Mouse (Mus musculus) thymus, postnatal 25 days (tissue): ENCODE results near the gene Slc25a11.

Experiments used
- DNase-seq: peaks from one replicate; pipeline ENCODE4 v3.0.0; 2022

Gene Slc25a11

GRCm38 (mm10) chr11:70619101-70619500, 28.2 kb downstream of the Slc25a11 start, which contains the start of gene Chrne:
Gene Chrne (minus strand): TSS chr11:70619216.
- no peak for DNase-seq

DNA sequence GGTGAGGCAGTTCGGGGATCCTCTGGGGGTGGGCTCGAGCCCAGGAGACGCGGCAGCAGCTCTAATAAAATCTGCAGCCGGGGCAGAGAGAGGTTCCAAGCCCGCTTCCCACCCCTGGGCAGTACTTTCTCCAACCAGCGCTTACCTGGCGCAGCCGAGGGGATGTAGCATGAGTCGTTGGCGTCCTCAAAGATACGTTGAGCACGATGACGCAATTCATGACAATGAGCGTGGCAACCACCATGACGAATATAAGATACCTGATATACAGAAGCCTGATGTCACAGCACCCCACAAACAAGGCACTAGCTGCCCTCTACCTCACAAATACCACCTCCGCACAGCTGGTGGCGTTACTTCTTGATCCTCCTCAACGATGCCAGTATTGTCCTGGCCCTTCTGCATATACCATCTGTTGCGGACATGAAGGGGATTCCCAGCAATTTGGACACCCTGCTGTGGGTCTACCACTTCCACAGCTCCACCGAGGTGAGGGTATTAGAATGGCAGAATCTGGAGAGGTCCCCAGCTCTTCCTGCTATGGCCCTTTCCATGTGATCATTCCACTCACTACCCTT, 31.7 kb downstream of the Slc25a11 start, which contains the start of gene 4930544D05Rik:
Gene 4930544D05Rik, plus strand, starts transcription at position 333 of the 578 bp plus-strand sequence.
- DNase-seq = no peak

DNA sequence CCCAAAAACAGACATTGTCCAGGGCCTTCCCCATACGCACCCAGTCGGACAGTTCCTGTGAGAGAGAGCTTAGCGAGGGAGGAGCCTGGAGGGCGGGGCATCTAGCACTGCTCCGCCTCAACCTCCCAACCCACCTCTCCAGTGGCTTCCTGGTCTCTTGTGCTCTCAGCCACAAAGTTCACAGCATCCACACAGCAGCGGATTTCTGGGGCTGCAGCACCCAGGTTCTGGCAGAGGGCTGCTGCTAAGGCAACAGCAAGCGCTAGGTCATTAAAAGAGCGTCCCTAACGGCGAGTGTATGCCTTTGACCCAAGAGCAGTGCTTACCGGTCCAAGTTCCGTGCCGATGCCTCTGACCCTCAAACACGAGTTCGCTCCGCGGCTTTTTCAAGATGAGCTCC, 32.2 kb downstream of the Slc25a11 start:
- peak; percentile 82 for DNase-seq

- no peak for DNase-seq
Observed at GRCm38 (mm10) chr11:70612505-70612904, 34.8 kb downstream of the Slc25a11 start.

- no peak for DNase-seq
Observed at GRCm38 (mm10) chr11:70610752-70611151, 36.5 kb downstream of the Slc25a11 start.

DNA sequence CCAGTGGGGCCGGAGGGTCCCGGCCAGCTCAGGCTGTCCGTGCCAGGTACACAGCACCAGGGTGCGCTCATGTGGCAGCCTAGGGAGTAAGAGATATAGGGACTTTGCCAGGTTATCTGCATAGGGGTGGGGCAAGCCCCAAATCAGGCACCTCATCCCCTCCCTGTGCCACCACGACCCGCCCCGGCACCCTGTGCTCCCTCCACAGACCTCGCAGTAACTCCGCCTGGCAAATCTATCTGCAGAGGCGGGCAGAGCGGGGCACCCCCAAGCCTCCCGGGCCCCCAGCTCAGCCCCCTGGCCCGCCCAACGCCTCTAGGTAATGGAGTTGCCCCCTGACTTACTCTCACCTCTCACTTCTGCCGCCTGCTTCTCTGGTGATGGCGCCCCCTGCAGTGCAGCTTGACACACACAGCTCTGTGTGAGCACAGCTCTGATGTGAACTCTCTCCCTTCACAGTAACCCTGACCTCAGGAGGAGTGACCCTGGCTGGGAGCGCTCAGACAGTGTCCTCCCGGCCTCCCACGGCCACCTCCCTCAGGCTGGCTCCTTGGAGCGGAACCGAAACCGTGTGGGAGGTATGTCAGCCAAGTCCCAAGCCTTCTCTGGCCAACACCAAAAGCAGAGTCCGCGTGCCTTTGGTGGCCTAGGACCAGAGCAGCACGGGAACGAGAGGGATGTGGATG, 38.8 kb downstream of the Slc25a11 start:
- peak; percentile 45 for DNase-seq

DNA sequence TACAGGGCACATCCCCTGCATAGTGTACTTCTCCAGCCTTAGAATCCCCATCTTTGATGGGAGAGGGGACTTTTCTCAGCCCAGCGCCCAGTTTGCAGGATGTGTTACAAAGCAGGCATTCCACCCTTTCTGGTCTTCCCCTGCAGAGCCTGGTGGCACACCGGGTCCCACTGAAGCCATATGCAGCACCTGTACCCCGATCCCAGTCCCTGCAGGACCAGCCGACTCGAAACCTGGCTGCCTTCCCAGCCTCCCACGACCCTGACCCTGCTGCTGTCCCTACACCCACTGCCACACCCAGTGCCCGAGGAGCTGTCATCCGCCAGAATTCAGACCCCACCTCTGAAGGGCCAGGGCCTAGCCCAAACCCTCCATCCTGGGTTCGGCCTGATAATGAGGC, 39.7 kb downstream of the Slc25a11 start:
- DNase-seq = no peak

- DNase-seq = no peak
Observed at GRCm38 (mm10) chr11:70606717-70607116, 40.6 kb downstream of the Slc25a11 start.

DNA sequence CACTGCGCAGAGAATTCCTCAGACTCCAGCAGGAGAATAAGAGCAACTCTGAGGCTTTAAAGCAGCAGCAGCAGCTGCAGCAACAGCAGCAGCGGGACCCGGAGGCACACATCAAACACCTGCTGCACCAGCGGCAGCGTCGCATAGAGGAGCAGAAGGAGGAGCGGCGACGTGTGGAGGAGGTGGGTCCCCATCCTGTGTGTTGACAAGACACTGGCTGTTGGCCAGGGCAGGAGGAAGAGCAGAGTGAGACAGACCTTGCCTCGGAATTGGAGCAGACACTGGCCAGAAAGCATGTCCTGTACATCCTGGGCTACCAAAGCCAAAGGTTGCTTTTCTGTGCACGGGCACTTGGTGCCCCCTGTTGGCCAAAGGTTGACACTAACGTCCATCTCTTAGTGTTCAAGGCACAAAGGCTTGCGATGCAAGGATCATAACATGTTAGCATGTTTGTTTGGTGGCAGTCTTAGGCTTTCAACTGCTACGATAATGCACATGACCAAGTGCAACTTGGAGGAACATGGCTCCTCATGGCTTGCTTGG, 42.2 kb downstream of the Slc25a11 start:
- peak; percentile 79 for DNase-seq

- no peak for DNase-seq
Observed at GRCm38 (mm10) chr11:70598451-70598953, 48.8 kb downstream of the Slc25a11 start.

DNA sequence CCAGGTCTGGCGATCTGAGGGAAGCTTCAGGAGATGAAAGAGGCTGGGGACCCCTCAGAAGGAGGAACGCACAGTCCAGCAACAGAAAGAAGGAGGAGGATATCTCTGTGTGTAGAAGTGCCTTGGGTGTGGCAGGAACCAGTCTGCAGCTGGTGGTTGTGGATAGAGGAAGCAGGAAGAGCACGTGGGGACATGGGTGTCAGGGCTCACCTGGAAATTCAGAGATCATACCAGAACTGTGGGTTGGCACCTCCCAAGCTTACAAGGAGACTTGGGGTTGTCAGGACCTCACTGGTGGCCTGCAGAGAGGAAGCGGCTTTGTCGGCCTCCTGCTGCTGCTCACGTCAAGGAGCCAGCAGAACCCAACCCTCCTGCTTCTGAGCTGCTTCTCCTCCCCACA, 50.0 kb downstream of the Slc25a11 start:
- no peak for DNase-seq

DNA sequence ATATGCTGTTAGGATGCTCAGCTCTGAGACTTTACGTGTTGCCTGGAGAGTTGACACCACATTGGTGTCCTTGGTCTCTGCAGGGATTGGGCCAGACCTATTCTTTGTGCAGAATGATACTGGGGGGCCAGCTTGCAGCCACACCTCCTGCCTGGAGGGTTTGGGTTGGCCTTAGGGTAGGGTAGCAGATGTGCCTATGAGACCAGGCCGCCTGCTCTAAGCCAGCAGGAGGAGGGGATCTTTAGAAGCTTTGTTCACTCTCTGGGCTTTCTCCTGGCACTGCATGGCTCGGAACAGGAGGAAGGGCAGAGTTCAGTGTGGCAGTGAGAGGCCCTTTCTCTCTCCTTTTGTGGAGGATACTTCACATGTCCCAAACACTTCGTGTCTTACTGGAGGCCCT, 51.2 kb downstream of the Slc25a11 start:
- no peak for DNase-seq

- no peak for DNase-seq
Observed at GRCm38 (mm10) chr11:70595638-70596037, 51.6 kb downstream of the Slc25a11 start.

GRCm38 (mm10) chr11:70594253-70594989, 52.9 kb downstream of the Slc25a11 start:
- no peak for DNase-seq
